Mouse (Mus musculus): ENCODE measurements around the gene Exosc6. TPM values are rescaled to one million over a fixed set of nuclear protein-coding genes. Genes with fewer than 3 reads are reported as not detected.
"Not testable (repeated sequence)": the region's sequence is repeated elsewhere in the genome, so short reads cannot be mapped to it uniquely, and the experiment has no call there.

Gene Exosc6
- total and polyA plus RNA-seq, 2 experiments: not detected

- Histone ChIP-seq H3K4me3 (ENCODE audit: insufficient read depth, low read depth, low read length) (peak within 1 kb of the TSS; percentile 69), H3K27ac (replicated peaks; ENCODE audit: insufficient read depth, low read depth, low read length) (peak within 1 kb of the TSS; percentile 59), H3K27me3 (ENCODE audit: control insufficient read depth, insufficient read depth, low read length) (no peaks in the 10 kb centered on the region), H3K9ac (ENCODE audit: low read depth, low read length) (peak within 1 kb of the TSS; percentile 84), H3K79me2 (ENCODE audit: control insufficient read depth, insufficient read depth, low read length) (peaks cover 18% of the 10 kb centered on the region), H3K4me1 (ENCODE audit: control insufficient read depth, insufficient read depth, low read length) (peaks cover 11% of the 10 kb centered on the region), H3K36me3 (ENCODE audit: control insufficient read depth, insufficient read depth, low read length) (no peaks in the 10 kb centered on the region)
- TF ChIP-seq POLR2A (IDR thresholded peaks at IDR 0.05; ENCODE audit: extremely low read depth, insufficient read depth, low read length) (0 out of 2 replicates have a peak, but pooled peaks have one; percentile 23), CTCF (IDR thresholded peaks at IDR 0.05; ENCODE audit: low read depth, low read length) (no peak)
- WGBS: 7% methylated on average over 67 of the region's 72 CpGs
- DNase-seq (ENCODE audit: extremely low read depth, low read depth, low spot score): peak; percentile 53
Measured at GRCm38 (mm10) chr8:111093865-111094718, 38.0 kb downstream of the Exosc6 start, which contains the start of gene Pdpr. TSS of gene Pdpr (plus strand) at chr8:111094630.

DNA sequence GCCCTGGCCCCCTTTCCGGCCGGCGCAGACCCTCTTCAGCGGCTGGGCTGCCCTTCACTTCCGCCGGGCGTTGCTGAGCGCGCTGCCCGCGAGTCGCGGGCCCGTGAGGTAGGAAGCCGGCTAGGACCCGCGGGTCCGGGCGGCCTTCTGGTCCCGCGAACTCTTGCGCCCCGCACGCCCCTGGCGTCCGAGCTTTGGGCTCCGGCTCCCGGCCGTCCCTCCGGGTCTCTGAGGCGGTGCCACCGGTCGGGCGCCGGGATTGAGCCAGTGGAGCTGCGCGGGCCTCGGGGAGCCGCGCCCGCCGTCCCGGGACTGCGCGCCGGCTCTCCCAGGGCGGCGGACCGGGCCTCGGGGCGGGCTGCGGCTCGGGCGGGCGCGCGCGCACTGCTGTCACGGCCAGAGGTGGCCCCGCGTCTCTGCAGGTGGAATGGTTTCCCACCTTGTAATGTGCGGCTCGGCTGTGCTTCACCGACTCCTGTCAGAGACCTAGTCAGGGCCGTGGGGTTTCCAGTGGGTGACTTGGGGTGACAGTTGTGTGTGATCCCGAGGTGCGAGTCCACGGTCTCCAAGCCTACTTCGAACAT, 38.7 kb downstream of the Exosc6 start:
- Histone ChIP-seq H3K9ac (ENCODE audit: low read depth, low read length) (peak overlapping the region; percentile 77), H3K79me2 (ENCODE audit: control insufficient read depth, insufficient read depth, low read length) (peaks cover 19% of the 10 kb centered on the region), H3K27ac (replicated peaks; ENCODE audit: insufficient read depth, low read depth, low read length) (peak overlapping the region; percentile 46; the same call in 1 of the 2 replicates), H3K4me3 (ENCODE audit: insufficient read depth, low read depth, low read length) (peak overlapping the region; percentile 69), H3K4me1 (ENCODE audit: control insufficient read depth, insufficient read depth, low read length) (peaks cover 11% of the 10 kb centered on the region)
- WGBS: under 1% methylated on average over 60 of the region's 69 CpGs
- not testable (repeated sequence) for DNase-seq (ENCODE audit: extremely low read depth, low read depth, low spot score); H3K36me3 ChIP-seq (ENCODE audit: control insufficient read depth, insufficient read depth, low read length); H3K27me3 ChIP-seq (ENCODE audit: control insufficient read depth, insufficient read depth, low read length)

Other genes starting within 250 kb of the Exosc6 start
- 73.9 and 75.4 TPM in 2 replicates for gene Cog4, start 209.7 kb upstream of the Exosc6 start, total RNA-seq (2014; rRNA removed)
- 27.8 and 29.4 TPM in 2 replicates for gene Cog4, start 209.7 kb upstream of the Exosc6 start, polyA plus RNA-seq (2012; rRNA removed)
- gene Sf3b3, start 209.6 kb upstream of the Exosc6 start, total RNA-seq (2014; rRNA removed): 20.6 and 23.8 TPM in 2 replicates
- 10.8 and 12.1 TPM in 2 replicates for gene Sf3b3, start 209.6 kb upstream of the Exosc6 start, polyA plus RNA-seq (2012; rRNA removed)
- gene Fuk, start 153.9 kb upstream of the Exosc6 start, total RNA-seq (2014; rRNA removed): 6.3 and 6.7 TPM in 2 replicates
- 11.2 and 11.4 TPM in 2 replicates for gene Fuk, start 153.9 kb upstream of the Exosc6 start, polyA plus RNA-seq (2012; rRNA removed)
- gene St3gal2, start 136.4 kb upstream of the Exosc6 start, total RNA-seq (2014; rRNA removed): 0.83 and 1.3 TPM in 2 replicates
- 1.2 and 1.5 TPM in 2 replicates for gene St3gal2, start 136.4 kb upstream of the Exosc6 start, polyA plus RNA-seq (2012; rRNA removed)
- 10.2 and 15.1 TPM in 2 replicates for gene Ddx19a, start 58.5 kb upstream of the Exosc6 start, total RNA-seq (2014; rRNA removed)
- 11.8 and 12.0 TPM in 2 replicates for gene Ddx19a, start 58.5 kb upstream of the Exosc6 start, polyA plus RNA-seq (2012; rRNA removed)
- 5.8 and 7.1 TPM in 2 replicates for gene Ddx19b, start 24.6 kb upstream of the Exosc6 start, total RNA-seq (2014; rRNA removed)
- 3.3 and 3.4 TPM in 2 replicates for gene Ddx19b, start 24.6 kb upstream of the Exosc6 start, polyA plus RNA-seq (2012; rRNA removed)
- 60.1 and 60.5 TPM in 2 replicates for gene Aars, start 23.2 kb upstream of the Exosc6 start, total RNA-seq (2014; rRNA removed)
- 56.6 and 56.9 TPM in 2 replicates for gene Aars, start 23.2 kb upstream of the Exosc6 start, polyA plus RNA-seq (2012; rRNA removed)
- not detected in 2 replicates for gene Clec18a, start 36.1 kb downstream of the Exosc6 start, total RNA-seq (2014; rRNA removed)
- gene Clec18a, start 36.1 kb downstream of the Exosc6 start, polyA plus RNA-seq (2012; rRNA removed): not detected in 2 replicates
- gene Pdpr, start 38.3 kb downstream of the Exosc6 start, total RNA-seq (2014; rRNA removed): 18.3 and 18.4 TPM in 2 replicates
- 7.7 and 9.6 TPM in 2 replicates for gene Pdpr, start 38.3 kb downstream of the Exosc6 start, polyA plus RNA-seq (2012; rRNA removed)
- gene Glg1, start 202.9 kb downstream of the Exosc6 start, total RNA-seq (2014; rRNA removed): 13.5 and 18.1 TPM in 2 replicates
- gene Glg1, start 202.9 kb downstream of the Exosc6 start, polyA plus RNA-seq (2012; rRNA removed): 10.1 and 12.0 TPM in 2 replicates
- 12.2 and 14.0 TPM in 2 replicates for gene Rfwd3, start 243.9 kb downstream of the Exosc6 start, total RNA-seq (2014; rRNA removed)
- 4.9 and 6.3 TPM in 2 replicates for gene Rfwd3, start 243.9 kb downstream of the Exosc6 start, polyA plus RNA-seq (2012; rRNA removed)